Mouse (Mus musculus): ENCODE measurements around the gene Rnf146. TPM values are rescaled to one million over a fixed set of nuclear protein-coding genes. Genes with fewer than 3 reads are reported as not detected.

Rnf146 gene
- 18.2 and 19.1 TPM in 2 replicates for polyA plus RNA-seq (2012; rRNA removed)

GRCm38 (mm10) chr10:29362197-29362900 lies at the start of gene Rnf146:
Rnf146 (minus strand) TSS chr10:29362442.

DNA sequence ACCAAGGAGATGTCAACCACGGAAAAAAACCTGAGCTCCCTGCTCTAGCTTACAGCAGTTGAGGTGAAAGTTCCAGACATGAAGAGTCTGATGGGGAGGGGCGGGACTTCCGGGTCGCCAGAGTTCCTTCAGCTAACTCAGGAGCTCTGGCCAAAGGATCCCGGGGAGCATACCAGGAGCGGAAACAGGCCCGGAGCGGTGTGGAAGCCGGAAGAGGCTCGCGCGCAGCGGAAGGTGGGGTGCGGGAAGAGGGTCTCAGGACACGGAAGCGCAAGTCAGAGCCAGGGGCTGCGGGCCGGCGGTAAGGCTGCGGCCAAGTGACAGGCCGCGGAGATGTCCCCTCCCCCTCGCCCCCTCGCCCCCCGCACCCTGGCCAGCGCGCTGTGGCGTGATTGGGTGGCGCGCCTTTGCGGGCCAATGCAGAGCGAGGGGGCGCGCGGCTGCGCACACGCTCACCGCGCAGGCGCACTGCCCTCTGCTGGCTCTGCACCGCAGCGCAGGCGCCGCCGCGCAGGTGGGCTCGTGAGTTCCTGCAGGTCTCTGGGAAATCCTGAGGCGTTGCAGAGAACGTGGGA lies 49.1 kb downstream of the Rnf146 start, which contains the start of gene Echdc1:
Gene Echdc1 (plus strand): TSS at position 103 of the 575 bp plus-strand sequence.

Other genes with a start within 250 kb of the Rnf146 start
- 0.02 TPM in 1 of 2 replicates, not detected in the other for gene Soga3, start 218.6 kb downstream of the Rnf146 start, polyA plus RNA-seq (2012; rRNA removed)
- gene Gm49353, start 163.5 kb downstream of the Rnf146 start, polyA plus RNA-seq (2012; rRNA removed), result not detected in 2 replicates
- 0.01 TPM in 1 of 2 replicates, not detected in the other for gene 9330159F19Rik, start 150.8 kb downstream of the Rnf146 start, polyA plus RNA-seq (2012; rRNA removed)
- 14.5 and 18.8 TPM in 2 replicates for gene Echdc1, start 49.3 kb downstream of the Rnf146 start, polyA plus RNA-seq (2012; rRNA removed)
- 1.3 and 1.4 TPM in 2 replicates for gene Rspo3, start 173.4 kb upstream of the Rnf146 start, polyA plus RNA-seq (2012; rRNA removed)

All from liver, embryonic 18 days (tissue).